Mouse (Mus musculus) heart, adult 11 months (tissue): ENCODE data around the gene Cped1.

Source experiments
- DNase-seq: peaks from one replicate; pipeline ENCODE4 v3.0.0; 2022

Cped1 gene

DNA sequence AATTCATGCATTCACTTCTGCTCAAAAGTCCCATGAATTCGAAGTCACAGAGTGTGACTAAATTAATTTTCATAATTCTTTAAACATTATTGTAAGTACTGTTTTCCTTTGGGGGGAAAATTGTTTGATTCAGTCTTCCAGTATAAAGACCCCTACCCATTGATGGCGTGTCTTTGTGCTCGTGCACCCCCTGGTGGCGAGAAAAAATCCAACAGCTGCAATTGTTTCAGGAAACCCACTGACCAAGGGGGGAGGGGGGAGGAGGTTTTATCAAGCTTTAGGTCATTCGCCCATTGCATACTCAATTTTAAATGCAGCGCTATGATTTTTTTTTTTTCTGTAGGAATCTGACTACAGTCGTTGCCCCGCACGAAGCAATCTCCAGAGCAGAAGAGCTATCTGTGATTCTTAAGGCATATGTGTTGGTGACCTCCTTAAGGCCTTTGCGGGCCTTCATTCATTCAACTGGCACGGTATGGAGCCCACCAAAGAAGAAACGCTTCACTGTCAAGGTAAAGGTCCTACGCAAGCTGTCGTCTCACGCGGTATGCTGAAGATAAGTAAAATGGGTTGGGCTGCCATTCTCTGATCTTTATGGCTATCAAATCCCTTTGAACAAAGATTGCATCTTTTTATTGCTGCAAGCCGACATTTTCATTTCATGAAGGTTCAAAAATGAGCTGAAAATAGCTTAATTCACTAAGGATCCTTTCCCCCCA is 102.8 kb downstream of the Cped1 start:
- DNase-seq = peak; percentile 88

DNA sequence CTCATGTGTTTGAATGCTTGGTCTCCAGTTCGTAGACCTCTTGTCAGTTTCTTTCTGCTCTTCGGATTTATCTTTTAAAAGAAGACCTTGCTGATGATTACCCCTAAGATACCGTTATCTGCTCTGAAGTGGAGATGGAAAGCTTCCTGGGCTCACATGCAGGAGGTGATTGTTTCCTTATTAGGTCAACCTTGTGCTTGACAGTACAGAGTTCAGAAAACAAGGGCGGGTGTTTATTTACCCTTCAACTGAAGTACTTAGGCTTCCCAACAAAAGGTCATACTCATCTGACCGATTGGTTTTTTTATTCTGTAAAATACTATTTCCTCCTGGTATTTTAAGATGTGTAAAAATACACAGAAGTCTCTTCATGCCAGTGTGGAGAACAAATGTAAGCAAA is 106.1 kb downstream of the Cped1 start:
- DNase-seq = peak; percentile 30

DNA sequence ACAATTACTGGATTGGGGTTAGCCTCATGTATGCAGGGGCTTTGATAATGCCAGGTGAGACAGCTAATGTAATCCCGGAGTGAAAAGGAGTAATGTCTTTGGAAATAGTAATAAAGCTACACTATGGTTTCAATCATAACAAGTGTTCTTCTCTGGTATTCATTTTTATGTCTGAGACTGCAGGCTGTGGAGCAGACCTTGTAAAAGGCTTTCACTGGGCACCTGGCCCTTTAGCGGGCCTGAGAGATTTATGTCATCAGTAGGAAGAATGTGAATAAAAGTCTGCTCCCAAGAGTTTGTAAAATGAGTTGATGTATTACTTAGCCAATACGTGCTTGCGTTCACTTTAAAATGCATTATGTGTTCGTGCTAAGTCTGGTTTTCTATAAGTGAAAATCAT is 108.1 kb downstream of the Cped1 start:
- DNase-seq = peak; percentile 58

DNA sequence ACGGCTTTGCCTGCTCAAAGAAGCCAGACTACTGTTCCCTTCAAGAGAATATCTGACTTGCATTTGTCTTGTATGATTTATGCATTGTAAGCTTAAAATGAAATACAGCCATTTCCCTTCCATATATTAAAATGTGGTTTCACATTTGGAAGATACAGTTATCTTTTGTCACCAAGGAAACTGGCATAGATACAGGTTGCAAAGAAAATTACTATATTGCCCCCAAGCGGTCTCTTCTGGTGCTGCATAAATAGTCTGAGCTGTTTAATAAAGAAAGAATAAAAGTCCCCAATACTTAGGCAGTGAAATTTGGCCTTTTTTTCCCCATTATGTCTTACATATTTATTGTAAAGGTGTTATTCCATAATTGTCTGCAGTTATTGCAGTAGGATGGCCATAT is 112.0 kb downstream of the Cped1 start:
- DNase-seq = peak; percentile 55

DNA sequence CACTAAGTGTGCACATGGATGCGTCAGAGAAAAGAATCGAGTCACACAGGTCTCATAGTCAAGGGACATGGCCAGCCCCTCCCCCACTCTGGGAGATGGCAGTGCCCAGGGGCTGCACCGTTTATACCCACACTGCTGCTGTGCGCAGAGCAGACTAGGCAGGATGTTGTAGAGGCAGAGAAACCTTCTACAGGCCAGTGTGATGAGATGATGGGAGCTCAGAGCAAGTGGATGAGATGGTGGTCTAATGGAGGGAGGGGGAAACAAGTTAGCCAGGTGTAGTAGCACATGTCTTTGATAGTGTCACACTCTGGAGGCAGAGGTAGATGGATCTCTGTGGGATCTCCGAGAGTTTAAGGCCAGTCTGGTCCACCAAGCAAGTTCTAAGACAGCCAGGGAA is 114.1 kb downstream of the Cped1 start:
- DNase-seq = peak; percentile 77

DNA sequence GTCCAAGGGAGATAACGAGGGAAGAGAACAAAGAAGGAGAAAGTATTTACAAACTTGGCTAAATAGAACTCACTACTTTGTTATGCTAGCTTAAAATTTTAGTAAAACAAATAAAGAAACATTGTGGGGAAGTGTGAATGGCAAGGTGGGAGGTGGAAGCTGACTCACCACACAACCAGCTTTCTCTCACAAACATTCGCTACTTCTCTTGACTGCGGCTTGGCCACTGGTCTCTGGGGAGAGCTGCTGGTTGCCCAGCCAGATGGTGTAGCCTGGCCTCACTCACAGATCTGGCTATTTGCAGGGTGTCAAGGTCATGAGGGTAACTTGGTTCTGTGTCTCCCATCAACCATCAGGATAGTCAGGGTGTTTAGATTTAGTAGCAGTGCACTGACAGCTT is 116.2 kb downstream of the Cped1 start:
- no peak for DNase-seq

DNA sequence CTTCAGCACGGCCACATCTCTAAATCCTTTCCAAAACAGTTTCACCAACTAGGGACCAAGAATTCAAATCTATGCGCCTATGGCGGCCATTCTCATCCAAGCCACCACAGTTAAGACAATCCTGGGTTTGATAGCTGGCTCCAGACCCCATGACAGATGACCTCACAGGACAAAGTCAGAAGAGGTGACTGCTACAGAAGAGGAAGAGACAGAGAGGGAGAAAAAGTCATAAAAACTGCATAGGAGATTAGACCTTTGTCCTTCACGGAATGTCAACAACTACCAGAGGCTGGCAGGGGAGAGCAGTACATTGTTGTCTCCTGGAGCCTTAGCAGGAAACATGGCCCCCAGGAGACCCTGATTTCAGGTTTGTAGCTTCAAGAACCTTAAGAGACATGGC is 117.0 kb downstream of the Cped1 start:
- peak; percentile 36 for DNase-seq

DNA sequence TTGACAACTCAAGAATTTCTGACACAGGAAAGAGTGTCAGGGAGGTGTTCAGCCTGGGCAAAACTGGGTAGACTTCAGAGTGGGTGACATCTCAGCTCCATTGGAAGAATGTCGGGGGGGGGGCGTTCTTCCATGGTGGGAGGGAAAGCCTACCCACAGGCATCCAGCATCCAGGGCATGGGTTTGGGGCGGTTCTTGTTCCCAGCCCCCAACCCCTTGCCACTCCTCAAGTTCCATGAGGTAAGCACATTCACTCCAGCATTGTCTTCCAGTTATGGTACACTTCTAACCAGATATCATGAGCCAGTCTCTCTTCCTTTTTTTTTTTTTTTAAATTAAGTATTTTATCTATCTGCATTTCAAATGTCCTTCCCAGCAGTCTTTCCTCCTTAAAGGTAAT is 118.0 kb downstream of the Cped1 start:
- no peak for DNase-seq

DNA sequence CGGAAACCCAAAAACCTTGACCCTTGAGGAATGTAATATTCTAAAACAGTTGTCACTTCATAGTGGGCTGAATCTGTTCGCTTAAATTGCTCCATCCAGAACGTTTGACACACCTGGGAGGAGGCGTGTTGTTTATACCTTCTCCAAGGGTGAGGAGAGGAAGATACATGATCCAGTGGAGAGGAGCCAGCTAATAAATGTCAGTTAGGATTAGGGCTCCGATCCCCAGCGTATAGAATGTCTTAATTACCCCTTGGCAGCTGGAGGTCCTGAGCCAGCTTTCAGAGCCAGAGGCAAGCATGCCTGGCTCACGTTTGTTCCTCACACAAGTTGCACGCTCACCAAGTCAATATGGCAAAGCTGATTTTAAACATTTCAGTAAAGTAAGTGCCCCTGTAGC is 118.5 kb downstream of the Cped1 start:
- peak; percentile 45 for DNase-seq

DNA sequence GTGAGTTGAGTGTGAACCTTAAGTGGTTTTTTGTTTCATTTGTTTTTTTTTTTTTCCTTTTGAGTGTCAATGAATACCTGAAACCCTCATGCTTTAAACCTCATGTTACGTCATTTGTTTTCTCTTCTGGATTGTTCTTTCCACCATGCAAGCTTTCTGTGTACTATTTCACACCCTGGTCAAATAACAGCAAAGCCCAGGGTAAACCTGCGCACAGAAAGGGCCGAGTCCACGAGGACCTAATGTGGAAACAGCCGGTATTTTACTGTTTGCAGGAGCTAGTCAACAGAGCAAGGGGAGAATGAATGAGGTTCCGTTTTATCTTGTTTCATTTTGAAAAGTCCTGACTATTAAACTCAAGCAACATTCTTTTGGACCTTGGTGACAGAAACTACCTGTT is 128.4 kb downstream of the Cped1 start:
- no peak for DNase-seq

DNA sequence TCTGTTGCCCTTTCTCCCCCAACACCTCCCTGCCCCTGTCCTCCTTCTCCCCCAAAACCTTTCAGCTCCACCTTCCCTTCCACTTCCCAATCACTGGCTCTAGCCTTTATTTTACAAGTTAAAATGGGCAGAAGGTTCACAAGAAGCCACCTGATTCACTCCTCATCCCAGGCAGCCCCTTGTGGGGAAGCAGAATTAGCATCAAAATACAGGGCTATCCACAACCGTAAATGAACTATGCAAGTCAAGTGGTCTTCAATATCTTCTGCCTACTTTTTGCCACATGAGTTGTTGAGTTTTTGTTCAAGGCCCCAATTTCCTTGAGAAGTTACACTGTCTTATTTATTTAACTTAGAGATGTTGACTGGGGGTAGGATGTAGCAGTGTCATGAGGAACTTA is 131.0 kb downstream of the Cped1 start:
- no peak for DNase-seq

DNA sequence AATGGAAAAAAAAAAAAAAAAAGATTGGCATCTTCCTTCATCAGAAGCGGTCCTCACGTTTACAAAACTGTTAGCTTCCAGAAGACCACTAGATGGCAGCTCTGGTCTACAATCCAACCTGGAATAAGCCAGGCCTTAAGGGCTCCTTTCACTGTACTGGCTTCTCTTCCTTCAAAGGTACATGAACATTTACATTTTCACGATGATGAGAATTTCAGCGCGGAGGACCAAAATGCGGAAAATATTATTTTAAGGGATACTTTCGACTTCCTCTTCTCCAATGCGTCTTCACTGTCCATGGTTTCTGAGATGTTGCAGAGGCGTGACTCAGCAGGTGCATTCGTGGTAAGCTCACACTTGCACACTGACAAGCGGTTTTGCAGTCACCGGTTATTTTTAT is 136.4 kb downstream of the Cped1 start:
- DNase-seq = peak; percentile 84

DNA sequence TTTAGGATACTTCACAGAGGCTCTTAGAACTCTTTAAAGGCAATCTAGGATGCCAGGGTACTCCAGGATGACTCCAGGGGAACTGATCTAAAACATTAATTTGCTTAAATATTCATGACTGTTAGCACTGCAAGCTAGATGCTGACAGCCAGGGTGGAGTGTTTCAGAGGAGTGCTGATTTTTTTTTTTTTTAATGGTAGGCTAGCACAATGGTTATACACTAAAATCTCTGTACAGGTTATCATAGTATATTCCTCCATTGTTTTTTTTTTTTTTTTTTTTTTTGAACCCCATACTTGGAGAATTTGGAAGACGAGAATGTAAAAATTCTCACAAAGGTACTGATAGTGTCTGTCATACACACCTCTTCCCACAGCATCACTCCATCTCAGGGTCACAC is 137.0 kb downstream of the Cped1 start:
- DNase-seq = no peak

DNA sequence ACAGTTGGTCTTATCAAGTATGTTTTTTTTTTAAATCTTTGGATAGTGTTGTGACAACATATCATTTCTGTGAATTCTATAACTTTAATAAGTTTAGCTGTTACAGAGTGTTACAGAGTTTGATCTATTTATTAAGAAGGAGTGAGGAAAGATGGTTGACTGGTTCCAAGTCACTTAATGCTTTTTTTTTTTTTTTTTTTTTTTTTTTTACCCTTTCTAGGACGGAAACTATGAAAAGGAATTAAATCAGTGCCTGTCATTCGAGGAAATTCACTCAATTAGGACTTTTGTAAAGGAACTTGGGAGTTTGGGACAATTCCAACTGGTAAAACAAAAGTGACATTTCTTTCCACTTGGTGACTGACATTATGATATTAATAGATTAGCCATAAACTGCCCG is 137.6 kb downstream of the Cped1 start:
- no peak for DNase-seq

DNA sequence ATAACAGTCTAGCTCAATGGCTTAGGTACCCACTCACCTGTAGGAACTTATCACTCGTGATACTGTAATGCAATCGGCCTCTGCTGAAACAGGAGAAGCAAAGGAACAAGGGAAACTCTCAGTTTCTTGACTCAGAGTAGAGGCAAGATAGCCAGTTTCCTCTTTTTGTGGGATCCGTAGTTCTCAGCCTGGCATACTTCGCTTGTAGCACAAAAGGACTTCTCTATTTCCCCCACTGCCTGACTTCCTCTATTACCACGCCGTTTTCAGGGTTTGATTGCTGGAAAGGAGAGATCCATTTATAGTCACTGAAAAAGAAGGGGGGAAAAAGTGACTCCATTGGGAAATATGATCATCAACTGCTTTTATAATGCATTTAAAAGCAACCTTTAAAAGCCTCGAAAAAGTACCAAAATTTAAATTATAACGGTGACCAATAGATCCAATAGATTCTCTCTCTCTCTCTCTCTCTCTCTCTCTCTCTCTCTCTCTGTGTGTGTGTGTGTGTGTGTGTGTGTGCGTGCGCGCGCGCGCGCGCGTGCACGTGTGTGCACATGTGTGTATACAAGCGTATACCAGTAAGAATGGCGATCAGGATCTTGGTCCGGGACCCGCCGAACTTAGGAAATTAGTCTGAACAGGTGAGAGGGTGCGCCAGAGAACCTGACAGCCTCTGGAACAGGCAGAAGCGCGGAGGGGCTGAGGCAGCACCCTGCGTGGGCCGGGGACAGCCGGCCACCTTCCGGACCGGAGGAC is 139.0 kb downstream of the Cped1 start:
- peak; percentile 54 for DNase-seq

DNA sequence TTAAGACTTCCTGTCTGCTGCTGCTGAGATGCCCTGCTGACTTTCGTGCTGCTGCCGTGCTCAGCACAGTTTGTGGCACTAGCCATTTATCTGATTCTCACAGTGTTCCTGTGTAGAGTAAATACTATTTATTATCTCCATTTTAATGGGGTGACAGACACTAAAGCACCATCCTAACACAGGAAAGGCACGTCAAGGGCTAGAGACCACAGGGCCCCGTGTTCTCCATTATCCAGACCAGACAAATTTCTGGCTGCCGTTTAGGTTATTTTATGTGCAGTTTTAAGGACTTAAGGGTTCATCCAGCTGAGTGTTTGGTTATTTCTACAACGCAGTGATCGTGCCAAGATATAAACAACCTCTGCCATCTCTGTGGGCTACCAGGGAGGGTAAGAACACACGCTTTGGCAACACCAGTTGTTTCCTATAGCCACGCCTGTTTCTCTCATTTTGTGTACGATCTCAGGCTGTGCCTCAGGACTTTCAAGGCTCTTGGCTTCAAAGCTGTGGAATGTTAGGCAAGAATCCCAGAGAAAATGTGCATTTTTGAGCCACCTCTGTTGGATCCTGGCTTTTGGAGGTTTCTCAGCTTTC is 149.4 kb downstream of the Cped1 start:
- no peak for DNase-seq

DNA sequence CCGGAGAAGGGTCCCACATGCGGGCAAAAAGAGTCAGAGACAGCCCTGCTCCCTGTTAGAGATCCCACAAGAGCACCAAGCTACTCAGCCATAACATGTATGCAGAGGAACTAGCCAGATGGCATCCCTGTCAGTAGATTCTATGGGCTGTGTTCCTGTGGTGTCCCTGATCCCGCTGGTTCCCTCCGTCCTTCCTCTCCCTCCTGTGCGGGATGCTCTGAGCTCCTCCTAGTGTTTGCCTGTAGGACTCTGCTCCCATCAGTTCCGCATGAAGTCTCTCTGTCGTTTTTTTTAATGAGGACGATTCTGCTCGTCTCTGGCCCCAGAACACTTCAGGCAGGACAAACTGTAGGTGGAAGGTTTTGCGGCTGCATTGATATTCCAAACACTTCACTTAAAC is 151.1 kb downstream of the Cped1 start:
- no peak for DNase-seq

DNA sequence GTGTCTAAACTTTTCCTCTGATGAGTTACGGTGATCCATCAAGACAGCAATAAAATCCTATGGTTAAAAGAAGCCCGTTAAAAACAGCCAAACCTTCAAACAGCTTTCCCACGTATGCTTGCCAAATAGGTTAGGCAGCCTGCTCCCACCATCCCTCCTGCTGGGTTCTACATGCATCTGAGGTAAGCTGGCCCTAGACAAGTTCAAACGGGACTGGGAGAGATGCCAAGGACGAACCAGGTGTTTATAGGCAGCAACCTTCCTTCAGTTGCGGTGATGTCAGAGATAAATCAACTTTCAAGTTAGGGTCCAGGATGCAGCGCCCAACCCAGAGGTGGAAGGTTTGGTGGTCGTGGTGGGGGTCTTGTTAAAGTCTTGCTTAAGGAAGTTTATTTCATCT is 155.1 kb downstream of the Cped1 start:
- DNase-seq = peak; percentile 81

DNA sequence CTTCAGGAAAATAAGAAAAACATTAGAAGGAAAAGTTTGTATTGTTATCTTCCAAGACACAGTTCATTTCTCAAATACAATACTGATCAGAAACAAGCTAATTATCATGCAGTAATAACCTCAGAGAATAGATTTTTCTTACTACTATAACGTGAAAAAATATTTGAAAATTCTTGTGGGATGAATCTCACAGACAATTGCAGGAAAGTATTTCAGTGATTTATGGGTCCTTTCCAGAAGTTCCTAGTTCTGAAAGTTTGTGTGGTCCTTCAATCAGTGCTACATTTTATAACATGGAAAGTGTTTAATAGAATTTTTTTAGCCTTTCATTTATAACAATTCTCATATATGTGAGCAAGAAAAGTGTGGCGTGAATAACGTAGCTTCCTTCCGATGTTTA is 161.5 kb downstream of the Cped1 start:
- DNase-seq = no peak

DNA sequence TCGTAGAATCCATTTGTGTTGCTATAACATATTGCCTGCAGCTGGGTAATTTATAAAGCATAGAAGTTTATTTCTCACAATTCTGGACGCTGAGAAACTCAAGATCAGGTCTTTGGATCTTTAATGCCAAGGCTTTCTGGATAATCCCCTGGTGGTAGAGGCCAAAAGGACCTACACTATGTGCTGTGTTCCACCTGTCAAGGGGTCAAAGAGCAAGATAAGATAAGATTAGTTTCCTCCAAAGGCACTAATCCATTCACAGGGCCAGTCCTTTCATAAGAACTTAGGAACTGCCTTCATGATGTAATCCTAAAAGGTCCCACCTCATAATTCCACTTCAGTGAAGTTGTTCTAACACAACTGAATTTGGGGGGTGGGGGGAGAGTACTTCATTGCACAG is 162.8 kb downstream of the Cped1 start:
- DNase-seq = peak; percentile 16

DNA sequence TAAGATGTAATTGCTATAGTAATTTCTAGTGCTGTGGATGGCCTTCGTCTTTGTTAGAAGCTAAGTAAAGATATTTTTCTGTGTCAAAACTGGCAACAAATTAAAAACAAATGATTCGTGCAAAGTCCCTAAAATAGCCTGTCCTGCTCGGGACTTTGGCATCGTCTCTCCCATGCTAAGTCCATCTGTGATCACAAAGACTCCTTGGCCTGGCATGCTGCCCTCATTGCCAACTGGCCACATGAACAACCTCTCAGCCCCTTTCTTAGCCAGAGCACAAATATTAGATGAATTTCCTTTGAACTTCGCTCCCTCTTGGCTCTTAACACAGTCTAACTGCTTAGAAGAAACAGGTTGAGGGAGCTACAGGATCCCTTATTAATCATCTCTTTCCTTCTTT is 171.7 kb downstream of the Cped1 start:
- DNase-seq = peak; percentile 92

DNA sequence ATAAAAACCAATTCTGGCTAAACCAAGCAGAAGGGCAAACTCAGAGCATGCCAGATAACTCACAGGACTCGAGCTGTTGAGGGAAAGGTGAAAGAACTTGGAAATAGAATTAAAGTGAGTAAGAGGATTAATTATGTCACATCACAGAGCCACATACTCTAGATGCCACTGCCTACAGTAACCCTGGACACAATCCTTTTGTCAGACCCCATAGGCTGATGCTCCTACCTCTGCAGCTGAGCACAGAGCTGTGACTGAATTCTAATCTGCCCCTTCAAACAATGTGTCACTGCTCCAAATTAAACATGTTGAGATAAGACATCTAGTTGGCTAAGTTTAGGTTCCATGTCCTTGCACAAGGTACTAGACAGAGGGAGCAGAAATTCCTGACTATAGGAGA is 176.2 kb downstream of the Cped1 start:
- peak; percentile 19 for DNase-seq

DNA sequence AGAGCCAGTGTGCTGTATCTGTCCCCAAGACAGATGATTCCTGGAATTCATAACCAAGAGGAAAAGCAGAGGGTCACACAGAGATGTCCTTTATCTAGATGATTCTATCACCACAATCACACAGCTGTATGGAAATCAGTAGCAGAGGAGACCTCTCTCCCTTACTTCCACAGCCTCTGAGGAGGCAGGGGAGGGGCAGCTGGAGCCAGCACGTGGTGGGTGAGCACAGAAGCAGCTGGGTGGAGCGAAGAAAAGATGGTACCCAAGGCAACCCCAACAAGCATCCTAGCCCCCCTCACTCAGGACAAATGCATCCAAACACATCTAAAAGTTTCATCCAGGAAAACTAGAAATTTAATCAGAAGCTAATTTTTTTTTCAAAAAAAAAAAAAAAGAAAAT is 182.7 kb downstream of the Cped1 start:
- DNase-seq = no peak

DNA sequence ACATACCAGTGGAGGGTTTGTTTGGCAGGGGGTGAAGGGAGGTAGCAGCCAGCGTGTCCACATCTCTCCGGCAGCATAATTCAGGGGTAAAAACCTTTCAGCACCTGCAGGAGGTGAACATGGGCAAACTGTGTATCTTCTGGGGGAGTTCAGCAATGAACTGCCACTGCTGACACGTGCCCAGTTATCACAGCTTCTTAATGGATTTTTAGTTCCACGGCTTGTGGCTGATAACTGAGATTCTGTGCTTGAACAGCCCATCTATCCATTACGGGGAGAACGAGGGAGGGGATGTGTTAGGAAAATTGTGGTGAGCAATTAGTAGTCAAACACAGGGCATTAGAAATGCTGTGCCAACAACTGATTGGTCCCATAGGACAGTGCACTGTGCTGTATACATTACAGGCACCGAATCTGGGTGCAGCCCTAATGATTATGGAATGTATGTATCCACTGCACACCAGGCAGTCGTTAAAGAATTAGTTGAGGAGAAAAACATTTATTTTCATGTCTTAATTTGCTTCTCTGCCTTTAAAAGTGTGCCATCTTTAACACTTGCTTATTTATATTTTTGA is 193.1 kb downstream of the Cped1 start:
- DNase-seq = no peak
